In the genomic region with DNA sequence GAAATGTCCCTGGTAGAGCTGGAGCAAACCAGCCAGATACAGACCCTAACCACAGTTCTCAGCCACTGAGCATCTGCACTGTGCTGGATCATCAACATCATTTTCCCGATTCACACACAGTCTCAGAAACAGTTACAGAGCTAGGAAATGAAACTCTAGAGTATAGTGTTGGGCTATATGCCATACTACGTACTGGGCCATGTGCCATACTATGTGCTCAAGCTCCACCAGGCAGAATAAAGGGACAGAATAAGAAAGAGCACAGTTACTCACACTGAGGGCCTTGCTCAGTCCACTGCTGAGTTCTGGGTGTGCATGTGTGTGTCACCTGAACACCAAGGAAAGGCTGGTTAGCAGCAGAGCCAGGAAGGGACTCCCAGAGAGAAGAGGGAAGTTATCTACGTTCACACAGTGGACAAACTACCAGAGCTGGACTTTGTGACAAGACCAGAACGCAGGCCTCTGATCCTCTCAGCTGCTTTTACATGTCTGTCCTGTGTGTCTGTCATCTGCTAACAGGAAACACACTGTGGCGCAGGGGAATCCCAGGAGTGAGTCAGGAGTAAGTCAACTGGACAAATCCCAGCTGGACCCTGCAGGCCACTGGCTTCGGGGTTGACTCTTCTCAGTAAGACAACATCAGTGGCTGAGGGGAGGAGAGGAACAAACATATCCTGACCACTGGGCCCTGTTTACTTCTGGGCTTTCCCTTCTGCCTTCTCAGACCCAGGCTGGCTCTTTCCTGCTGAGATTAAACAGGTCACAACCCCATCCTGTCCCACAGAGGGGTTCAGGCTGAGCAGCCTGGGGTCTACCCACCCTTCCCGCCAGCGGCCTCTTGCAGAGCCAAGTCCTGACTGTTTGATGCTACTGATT, we compare ENCODE assay signal across 8 mouse cellular contexts. TPM values are rescaled to one million over a fixed set of nuclear protein-coding genes. Genes with fewer than 3 reads are reported as not detected.
A peak's percentile ranks its signal among the peaks of the same experiment; 100 is the strongest.
DNase-seq lines count a peak whose midpoint lies in the region; ATAC-seq and TF ChIP-seq lines count a peak whose summit lies in the region.
"Had no signal": no experiment of that assay in that cellular context is flagged by ENCODE, and none has a peak within 500 bp of the region (broad histone marks: within the 10 kb centered on the region; RNA-seq: fewer than 3 reads in every experiment).

No protein-coding gene starts in this region.

- peak; percentile 60 for DNase-seq in MN1 (ENCODE audit: low spot score)
- peak; percentile 43 for DNase-seq in heart, postnatal 25 days (ENCODE audit: low spot score)
- peak; percentile 52 to 56 for DNase-seq in lung, adult 18-20 months
- DNase-seq in yolk sac, embryonic 10.5 days (ENCODE audit: low spot score) = peak; percentile 60
- no peak for DNase-seq in adrenal gland, adult 8-10 months

- no peak for TF ChIP-seq CTCF in C2C12 (IDR thresholded peaks at IDR 0.05; ENCODE audit: control insufficient read depth, insufficient read depth, insufficient read length)

- ATAC-seq in megakaryocyte progenitor cell, adult 5-6 weeks (replicated peaks; ENCODE audit: poor library complexity) = no peak

- no peak overlapping the region for H3K4me3 ChIP-seq in C2C12 (ENCODE audit: insufficient read depth, poor library complexity, severe bottlenecking)
- H3K4me3 ChIP-seq: embryonic facial prominence, embryonic 12.5 days had no signal

- no peaks in the 10 kb centered on the region for H3K27me3 ChIP-seq in C2C12 (ENCODE audit: control insufficient read depth, insufficient read depth, insufficient read length)

- peaks cover 5% of the 10 kb centered on the region for H3K36me3 ChIP-seq in C2C12 (ENCODE audit: control insufficient read depth, insufficient read depth)
- H3K36me3 ChIP-seq: embryonic facial prominence, embryonic 12.5 days had no signal

- peak overlapping the region; percentile 21 for H3ac ChIP-seq in C2C12 (ENCODE audit: control insufficient read depth, insufficient read length, low read depth)

- intact Hi-C loops in heart, postnatal 25 days (cut with DNase I) = no loop called here

- H3K79me2 ChIP-seq in C2C12 (ENCODE audit: control insufficient read depth, insufficient read depth) = peaks cover 79% of the 10 kb centered on the region

- peaks cover 19% of the 10 kb centered on the region for H3K79me3 ChIP-seq in C2C12 (ENCODE audit: low read depth)

TF ChIP-seq in C2C12, 6 proteins besides CTCF, POLR2A, EP300 and RAD21:
- no peak for TF ChIP-seq USF1 (IDR thresholded peaks at IDR 0.05; ENCODE audit: low read depth)
- no peak for TF ChIP-seq MAX (IDR thresholded peaks at IDR 0.05)
- TF ChIP-seq CEBPB (IDR thresholded peaks at IDR 0.05; ENCODE audit: low read depth) = no peak
- peak; percentile 96 for TF ChIP-seq MYOD1 (IDR thresholded peaks at IDR 0.05; ENCODE audit: control insufficient read depth, insufficient read length, low read depth)
- TF ChIP-seq MYOG (IDR thresholded peaks at IDR 0.05; ENCODE audit: control insufficient read depth, extremely low read depth, insufficient read length) = no peak
- peak; percentile 54 for TF ChIP-seq FOSL1 (IDR thresholded peaks at IDR 0.05; ENCODE audit: insufficient read depth, low read length, poor library complexity, severe bottlenecking)

RNA-seq across cellular contexts. Expression of a gene that starts 4.4 kb away (rescaled TPM):
- polyA plus RNA-seq in C2C12 (2012; fragmentation: generic; extraction: Trizol) = 118 TPM
- total RNA-seq in heart, postnatal 25 days (2021) = 10 to 100 TPM; 11.9 to 12.6 TPM
- total RNA-seq in megakaryocyte progenitor cell, adult 5-6 weeks (2015) = 15.0 and 20.2 TPM in 2 replicates
- total RNA-seq in megakaryocyte progenitor cell, adult 5-6 weeks (2017) = 23.9 and 31.2 TPM in 2 replicates
- 100 to 1,000 TPM in 1 of 4 experiments, 10 to 100 TPM in 3; 74.6 to 101 (median 78.3) TPM for total RNA-seq in adrenal gland, adult 8-10 months (2022)
